Mouse (Mus musculus) hindbrain, postnatal 0 days (tissue): ENCODE data around the gene Sepsecs. TPM values are rescaled to one million over a fixed set of nuclear protein-coding genes. Genes with fewer than 3 reads are reported as not detected.
"Not testable (repeated sequence)": the region's sequence is repeated elsewhere in the genome, so short reads cannot be mapped to it uniquely, and the experiment has no call there.

Experiments
- ATAC-seq: fragments of 200-750 bp; cut with Nextera tagmentation; 2 replicates; pipeline ENCODE4 v1.8.0; 2017; ENCODE audit warnings: mild to moderate bottlenecking, moderate TSS enrichment, moderate library complexity
- DNase-seq: peaks from one replicate; pipeline ENCODE4 v3.0.0-alpha.2; 2015; ENCODE audit warnings: low spot score
- H3K27ac ChIP-seq: fragments of 300-500 bp; sonication (generic); 2 replicates; pipeline ENCODE4 v1.5.1; 2014; ENCODE audit warnings: mild to moderate bottlenecking
- H3K27me3 ChIP-seq: fragments of 300-500 bp; sonication (generic); 2 replicates; pipeline ENCODE4 v1.6.1; 2014; ENCODE audit warnings: low read length, mixed read lengths; ENCODE audit not compliant: insufficient read depth
- H3K36me3 ChIP-seq: fragments of 300-500 bp; sonication (generic); 2 replicates; pipeline ENCODE4 v1.6.1; 2014; ENCODE audit warnings: low read length, mixed read lengths; ENCODE audit not compliant: insufficient read depth
- H3K4me1 ChIP-seq: fragments of 300-500 bp; sonication (generic); 2 replicates; pipeline ENCODE4 v1.6.1; 2014; ENCODE audit warnings: antibody characterized with exemption, low read length, mixed read lengths; ENCODE audit not compliant: insufficient read depth
- H3K4me2 ChIP-seq: fragments of 300-500 bp; sonication (generic); 2 replicates; pipeline ENCODE4 v1.6.1; 2014; ENCODE audit warnings: low read depth, mild to moderate bottlenecking, low read length, moderate library complexity, mixed read lengths
- H3K4me3 ChIP-seq: fragments of 300-500 bp; sonication (generic); 2 replicates; pipeline ENCODE4 v1.5.1; 2014; ENCODE audit warnings: low read length
- H3K9ac ChIP-seq: fragments of 300-500 bp; sonication (generic); replicated peaks from 2 replicates; pipeline ENCODE4 v1.6.1; 2014; ENCODE audit warnings: mild to moderate bottlenecking, low read length, moderate library complexity, mixed read lengths
- H3K9me3 ChIP-seq: fragments of 300-500 bp; sonication (generic); 2 replicates; pipeline ENCODE4 v1.6.1; 2016; ENCODE audit warnings: low read length, mixed read lengths
- CTCF ChIP-seq: IDR thresholded peaks from 2 replicates; pipeline ENCODE4 v1.5.1; 2016; ENCODE audit warnings: antibody characterized with exemption, control low read depth, low read depth
- WGBS: fragments of 180-500 bp; shearing (Covaris S2); extraction: QIAGEN DNeasy Blood & Tissue Kit; methylation state at CpG from one replicate; pipeline ENCODE4 v1.1.7; 2014; 5-methylcytosine and 5-hydroxymethylcytosine counted together
- polyA plus RNA-seq: library from polyadenylated mRNA; unstranded; fragments of >200 nt; fragmentation: Nextera tagmentation; extraction: Ambion mirVana; gene quantifications from 2 replicates; pipeline ENCODE4 v1.2.1, GENCODE M21; 2015
- total RNA-seq: library from RNA; depleted of rRNA; stranded (reverse); fragments of >200 nt; gene quantifications from 2 replicates; pipeline ENCODE4 v1.2.3, GENCODE M21; 2014; rRNA removed

The Sepsecs gene
- total RNA-seq (7.2 and 9.4 TPM in 2 replicates), polyA plus RNA-seq (4.5 and 6.1 TPM in 2 replicates)

- Histone ChIP-seq H3K9me3 (no peaks in the 10 kb centered on the region), H3K36me3 (no peaks in the 10 kb centered on the region), H3K4me1 (peaks cover 5% of the 10 kb centered on the region; the same call in 1 of the 2 replicates), H3K9ac (peak within 1 kb of the TSS; percentile 65), H3K27ac (peak within 1 kb of the TSS; percentile 37; the same call in 1 of the 2 replicates), H3K4me3 (peak within 1 kb of the TSS; percentile 63), H3K4me2 (peak within 1 kb of the TSS; percentile 79), H3K27me3 (no peaks in the 10 kb centered on the region)
- peak; percentile 95 for DNase-seq
- peak; percentile 38; the same call in 1 of the 2 replicates for TF ChIP-seq CTCF
- peak; percentile 97 for ATAC-seq
- 6% methylated on average over 51 of the region's 56 CpGs for WGBS
These were observed at the start of gene Sepsecs for GRCm38 (mm10) chr5:52669426-52670191. TSS of gene Sepsecs (minus strand) at chr5:52669708.

DNA sequence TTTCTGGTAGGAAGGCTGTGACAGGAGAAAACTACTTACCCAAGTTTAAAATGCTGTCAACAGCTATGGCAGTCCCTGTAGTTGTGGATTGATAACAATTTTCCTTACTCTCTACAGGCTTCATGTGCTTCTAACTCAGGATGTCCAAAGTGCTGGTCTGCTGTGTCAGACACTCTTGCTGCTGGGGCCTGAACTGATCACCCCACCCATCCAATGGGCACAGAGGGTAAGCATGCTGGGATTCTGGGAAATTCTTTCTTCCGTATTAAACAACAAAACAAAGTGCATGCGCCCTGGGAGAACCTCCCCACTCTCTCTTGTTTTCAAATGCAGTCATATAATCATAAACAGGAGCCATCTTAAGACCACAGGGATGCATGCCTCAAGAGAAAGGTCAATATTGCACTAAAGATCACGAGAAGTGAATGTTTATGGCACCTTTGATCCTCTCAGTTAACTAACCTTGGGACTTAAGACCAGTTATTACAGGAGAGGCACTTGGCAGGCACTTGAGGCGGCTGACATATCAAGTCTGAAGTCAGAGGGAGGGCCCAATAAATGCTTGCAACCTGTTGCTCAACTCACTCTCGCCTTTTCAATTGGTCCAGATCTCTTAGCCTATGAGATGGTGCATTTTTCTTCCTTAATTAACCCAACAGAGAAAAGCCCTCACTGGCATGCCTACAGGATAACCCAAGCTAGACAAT is 47.4 kb upstream of the Sepsecs start:
- no peak overlapping the region for H3K4me2 ChIP-seq
- H3K27me3 ChIP-seq = no peaks in the 10 kb centered on the region
- H3K4me3 ChIP-seq = no peak overlapping the region
- ATAC-seq (no peak), DNase-seq (no peak)
- H3K9ac ChIP-seq = no peak overlapping the region
- no peaks in the 10 kb centered on the region for H3K9me3 ChIP-seq
- H3K36me3 ChIP-seq = no peaks in the 10 kb centered on the region
- H3K4me1 ChIP-seq = no peaks in the 10 kb centered on the region
- H3K27ac ChIP-seq = no peak overlapping the region
- 80% methylated on average over 5 of the region's 5 CpGs for WGBS
- TF ChIP-seq CTCF = no peak

GRCm38 (mm10) chr5:52712704-52713103 is 43.2 kb upstream of the Sepsecs start:
- DNase-seq = no peak
- no peak for ATAC-seq
- Histone ChIP-seq H3K36me3 (no peaks in the 10 kb centered on the region), H3K4me2 (no peak overlapping the region), H3K9ac (no peak overlapping the region), H3K27me3 (no peaks in the 10 kb centered on the region), H3K4me1 (no peaks in the 10 kb centered on the region), H3K27ac (no peak overlapping the region), H3K9me3 (no peaks in the 10 kb centered on the region), H3K4me3 (no peak overlapping the region)
- TF ChIP-seq CTCF = no peak

DNA sequence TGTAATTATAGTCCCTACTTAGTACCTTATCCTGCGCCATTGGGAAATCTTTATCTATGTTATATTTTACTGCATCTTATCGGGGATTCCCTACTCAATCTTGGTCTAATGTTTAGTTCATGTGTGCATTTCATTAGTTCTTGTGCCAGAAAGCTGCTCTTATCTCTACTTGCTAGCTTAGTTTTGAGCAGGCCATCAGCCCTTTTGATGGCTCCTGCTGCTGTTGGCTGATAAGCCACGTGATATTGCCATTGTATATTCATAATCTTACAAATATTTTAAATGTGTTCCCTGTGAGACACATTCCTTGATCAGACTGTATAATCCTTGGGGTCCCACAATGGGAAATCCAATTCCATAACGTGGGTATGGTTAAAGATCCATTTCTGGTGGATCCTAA is 35.1 kb upstream of the Sepsecs start:
- no peak for TF ChIP-seq CTCF
- 79% methylated on average over 4 of the region's 4 CpGs for WGBS
- Histone ChIP-seq H3K9ac (no peak overlapping the region), H3K4me3 (no peak overlapping the region), H3K4me1 (no peaks in the 10 kb centered on the region), H3K9me3 (peaks cover 3% of the 10 kb centered on the region; the same call in 1 of the 2 replicates), H3K27me3 (no peaks in the 10 kb centered on the region), H3K27ac (no peak overlapping the region), H3K36me3 (no peaks in the 10 kb centered on the region), H3K4me2 (no peak overlapping the region)
- ATAC-seq = no peak
- no peak for DNase-seq

- not testable (repeated sequence) for DNase-seq, H3K9me3 ChIP-seq, H3K4me1 ChIP-seq, H3K9ac ChIP-seq, H3K4me2 ChIP-seq, H3K27ac ChIP-seq, H3K4me3 ChIP-seq, ATAC-seq, H3K36me3 ChIP-seq, H3K27me3 ChIP-seq
- WGBS = 92% methylated on average over 7 of the region's 7 CpGs
These were observed 28.5 kb upstream of the Sepsecs start for GRCm38 (mm10) chr5:52697882-52698440.

GRCm38 (mm10) chr5:52697291-52697690 is 27.8 kb upstream of the Sepsecs start:
- WGBS = 95% methylated on average over 1 of the region's 1 CpGs
- H3K27ac ChIP-seq = no peak overlapping the region
- no peaks in the 10 kb centered on the region for H3K4me1 ChIP-seq
- no peak for DNase-seq
- no peaks in the 10 kb centered on the region for H3K36me3 ChIP-seq
- no peak overlapping the region for H3K9ac ChIP-seq
- no peak for TF ChIP-seq CTCF
- H3K27me3 ChIP-seq = no peaks in the 10 kb centered on the region
- ATAC-seq = no peak
- H3K9me3 ChIP-seq = peaks cover 3% of the 10 kb centered on the region; the same call in 1 of the 2 replicates
- H3K4me3 ChIP-seq = no peak overlapping the region
- H3K4me2 ChIP-seq = no peak overlapping the region
